Mouse (Mus musculus): ENCODE data around the gene Hexim2.
A peak's percentile ranks its signal among the peaks of the same experiment; 100 is the strongest.

The Hexim2 gene

DNA sequence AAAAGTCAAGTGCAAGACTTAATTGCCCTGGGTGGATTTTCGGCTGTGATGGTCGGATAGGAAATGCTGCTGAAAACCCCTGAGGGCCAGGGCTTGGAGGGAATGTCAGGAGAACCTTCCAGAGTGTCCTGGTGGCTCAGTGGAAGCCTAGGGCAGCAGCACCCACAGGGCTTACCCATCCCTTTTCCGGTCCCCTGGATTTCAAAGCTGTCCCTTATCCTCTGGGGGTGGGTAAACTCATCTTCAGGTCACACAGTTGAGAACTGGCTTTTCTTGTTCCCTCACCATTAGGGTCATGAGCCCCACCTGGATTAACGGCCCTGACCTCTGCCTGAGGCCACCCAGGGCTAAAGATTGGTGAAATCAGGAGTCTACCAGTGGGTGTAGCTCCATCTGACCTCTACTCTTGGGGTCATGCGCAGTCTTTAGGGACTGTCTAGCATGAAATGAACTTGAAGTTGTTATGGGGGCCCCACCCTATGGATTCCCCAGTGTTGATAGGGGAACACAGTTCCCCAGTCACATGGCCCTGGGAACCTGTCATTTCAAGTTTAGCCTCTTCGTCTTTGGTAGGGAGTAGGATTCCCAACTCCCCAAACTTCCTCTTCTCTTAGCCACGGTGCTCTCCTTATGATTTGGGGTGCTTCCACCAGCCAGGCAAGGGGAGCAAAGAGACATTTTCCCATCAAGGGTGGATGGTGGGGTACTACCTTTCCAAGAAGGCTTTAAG is 41.0 kb downstream of the Hexim2 start:
- DNase-seq (ENCODE audit: low spot score) = no peak

DNA sequence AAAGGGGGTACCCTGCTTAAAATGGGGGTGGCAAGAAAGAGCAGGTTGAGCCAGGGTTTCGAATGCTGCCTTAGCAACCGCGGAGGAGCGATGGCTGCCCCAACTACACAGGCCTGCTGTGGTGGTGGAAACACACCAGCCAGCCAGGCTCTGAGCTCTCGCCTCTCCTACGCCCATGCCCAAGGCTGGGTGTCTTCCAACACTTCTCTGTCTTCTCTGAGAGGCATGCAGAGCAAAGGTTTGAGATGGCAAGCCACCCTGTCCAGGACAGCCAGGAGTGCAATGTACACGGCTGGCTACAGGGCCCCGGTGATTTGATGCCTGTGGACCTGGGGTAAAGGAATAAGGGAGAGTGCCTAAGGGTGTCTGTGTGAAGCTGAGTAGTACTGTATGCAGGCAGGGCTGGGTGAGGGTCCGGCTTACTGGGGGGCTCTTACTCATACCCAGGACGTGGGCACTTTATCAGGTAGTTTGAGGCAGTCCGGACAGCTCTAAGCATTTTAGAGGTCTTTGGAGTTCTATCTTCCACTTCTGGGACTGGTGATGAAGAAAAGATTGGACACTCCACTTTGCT is 41.6 kb downstream of the Hexim2 start:
- no peak for DNase-seq (ENCODE audit: low spot score)

GRCm38 (mm10) chr11:103174411-103174832 is 42.2 kb downstream of the Hexim2 start:
- DNase-seq (ENCODE audit: low spot score) = no peak

- DNase-seq (ENCODE audit: low spot score) = peak; percentile 71
These were observed 42.7 kb downstream of the Hexim2 start for GRCm38 (mm10) chr11:103174891-103175391.

- DNase-seq (ENCODE audit: low spot score) = no peak
These were observed 43.6 kb downstream of the Hexim2 start for GRCm38 (mm10) chr11:103175688-103176442.

DNA sequence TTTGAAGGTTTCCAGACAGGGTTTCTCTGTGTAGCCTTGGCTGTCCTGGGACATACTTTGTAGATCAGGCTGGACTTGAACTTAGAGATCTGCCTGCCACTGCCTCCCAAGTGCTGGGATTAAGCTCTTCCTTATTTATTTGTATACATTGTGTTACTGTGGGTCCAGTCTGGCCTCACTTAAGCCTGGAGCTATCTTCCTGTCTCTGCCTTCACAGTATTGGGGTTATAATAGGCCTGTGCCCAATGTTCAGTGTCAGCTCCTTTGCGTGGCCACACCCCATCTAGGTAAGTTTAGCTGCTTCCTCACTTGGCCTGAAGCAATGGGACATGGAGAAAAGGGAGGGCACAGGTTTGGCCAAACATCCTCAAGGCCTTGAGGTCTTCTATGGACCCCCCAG is 44.3 kb downstream of the Hexim2 start:
- DNase-seq (ENCODE audit: low spot score) = no peak

- no peak for DNase-seq (ENCODE audit: low spot score)
These were observed 45.0 kb downstream of the Hexim2 start for GRCm38 (mm10) chr11:103177216-103177615.

- no peak for DNase-seq (ENCODE audit: low spot score)
These were observed 45.7 kb downstream of the Hexim2 start for GRCm38 (mm10) chr11:103177815-103178485.

DNA sequence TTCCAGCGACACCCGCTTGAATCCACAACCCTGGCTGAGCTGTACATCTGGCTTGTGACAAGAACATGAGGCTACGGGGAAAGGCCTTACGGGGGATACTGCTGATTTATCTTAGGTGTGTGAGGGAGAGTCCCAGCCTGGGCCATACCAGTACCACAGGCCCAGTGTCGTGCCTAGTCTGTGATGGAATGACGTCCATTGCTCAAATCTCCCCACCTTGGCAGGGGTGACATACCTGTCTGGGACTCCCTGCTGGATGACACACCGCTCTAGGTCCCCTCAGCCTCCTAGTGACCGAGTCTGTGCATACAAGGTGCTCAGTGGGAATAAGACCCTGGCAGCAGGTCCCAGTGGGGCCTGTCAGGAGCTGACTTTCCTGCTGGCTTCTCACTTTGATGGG is 46.5 kb downstream of the Hexim2 start:
- DNase-seq (ENCODE audit: low spot score) = no peak

DNA sequence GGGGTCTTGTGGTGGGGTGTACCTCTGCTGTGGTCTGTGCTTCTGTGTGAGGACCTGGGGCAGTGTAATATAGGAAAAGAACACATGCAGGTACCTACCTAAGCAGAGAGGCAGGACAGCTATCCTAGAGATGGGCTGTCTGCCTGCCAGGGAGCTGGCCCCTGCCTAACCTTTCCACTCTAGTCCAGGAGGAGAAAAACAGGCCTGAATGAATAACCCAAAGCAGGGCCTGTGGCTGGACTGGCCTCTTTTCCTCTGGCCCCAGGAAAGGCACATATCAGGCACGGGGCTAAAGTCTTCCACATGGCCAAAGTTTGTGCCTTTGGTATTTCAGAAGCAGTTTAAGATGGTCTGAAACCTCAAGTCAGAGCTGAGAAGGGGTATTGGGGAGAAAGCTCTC is 48.2 kb downstream of the Hexim2 start:
- no peak for DNase-seq (ENCODE audit: low spot score)

- no peak for DNase-seq (ENCODE audit: low spot score)
These were observed 49.1 kb downstream of the Hexim2 start for GRCm38 (mm10) chr11:103181349-103181748.

GRCm38 (mm10) chr11:103181911-103182310 is 49.7 kb downstream of the Hexim2 start:
- DNase-seq (ENCODE audit: low spot score) = no peak

- DNase-seq (ENCODE audit: low spot score) = no peak
These were observed 52.7 kb downstream of the Hexim2 start for GRCm38 (mm10) chr11:103184891-103185290.

Data from spleen, adult 12 weeks (tissue).